8 mouse cellular contexts compared by ENCODE assay signal in the genomic region with DNA sequence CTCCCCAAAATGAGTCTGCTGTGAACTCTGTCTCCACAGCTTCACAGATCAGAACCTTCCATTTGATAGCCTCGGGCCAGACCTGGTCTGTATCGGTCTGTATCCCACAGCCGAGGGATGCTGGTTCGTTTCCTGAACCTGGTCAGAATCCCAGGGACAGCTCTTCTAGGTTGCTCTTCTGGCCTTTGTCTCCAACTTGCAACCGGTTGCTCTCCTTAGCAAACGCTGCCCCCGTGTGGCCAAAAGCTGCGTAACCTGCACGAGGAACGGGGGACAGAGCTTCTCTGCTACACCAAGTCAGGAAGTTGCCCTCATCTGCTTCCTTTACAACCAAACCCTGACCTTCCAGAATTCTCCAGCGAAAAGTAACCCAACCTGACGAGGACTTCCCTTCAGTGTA. TPM values are rescaled to one million over a fixed set of nuclear protein-coding genes. Genes with fewer than 3 reads are reported as not detected.
DNase-seq lines count a peak whose midpoint lies in the region; TF ChIP-seq lines count a peak whose summit lies in the region.

No protein-coding gene starts in this region.

- intact Hi-C loops in left cerebral cortex, adult 2 months (cut with DNase I), result loop anchor here (1.0 to 2.0 kb wide), 2 partner anchors 1040 to 1110 kb away; no protein-coding TSS in a partner anchor

- TF ChIP-seq CTCF in left cerebral cortex, adult 2 months (IDR thresholded peaks at IDR 0.05), result peak; percentile 93

- H3K27ac ChIP-seq in left cerebral cortex, adult 2 months, result no peak overlapping the region

- peak; percentile 71 for DNase-seq in WW6 (ENCODE audit: low read depth, low spot score)
- peak; percentile 54 for DNase-seq in cerebellum, adult 9-11 months
- peak; percentile 72 to 95 for DNase-seq in frontal cortex, postnatal 14 days (ENCODE audit: low spot score in 2 of 2)
- DNase-seq in induced T-regulatory cell, adult 2 months (ENCODE audit: low read depth), result peak; percentile 91
- peak; percentile 84 to 94 for DNase-seq in left cerebral cortex, adult 2 months (ENCODE audit: extremely low spot score in 1 of 2, low spot score in 2 of 2)
- peak; percentile 93 for DNase-seq in mesoderm, embryonic 11.5 days (ENCODE audit: low read depth, low spot score)
- peak; percentile 86 for DNase-seq in right cerebral cortex, postnatal 25 days
- DNase-seq in urinary bladder, postnatal 25 days (ENCODE audit: low spot score), result peak; percentile 96

- no peak overlapping the region for H3K4me3 ChIP-seq in left cerebral cortex, adult 2 months

RNA-seq across cellular contexts. Expression of a gene that starts 46.8 kb away (rescaled TPM):
- total RNA-seq in left cerebral cortex, adult 2 months (2021), result 1 to 10 TPM; 2.9 to 3.4 TPM
